Mouse (Mus musculus) common myeloid progenitor, adult 5-6 weeks (primary cell): Measurements from ENCODE around the gene Soga1. TPM values are rescaled to one million over a fixed set of nuclear protein-coding genes. Genes with fewer than 3 reads are reported as not detected.

Source experiments
- ATAC-seq: replicated peaks from 2 replicates; pipeline ENCODE4 v1.8.0; 2016; ENCODE audit warnings: low read depth, mild to moderate bottlenecking, moderate TSS enrichment, inconsistent platforms; ENCODE audit not compliant: poor library complexity, severe bottlenecking
- total RNA-seq: library from RNA; stranded (forward); fragments of 200-1000, 187-1606 nt; gene quantifications from 2 replicates; pipeline ENCODE4 v1.2.3, GENCODE M21; 2017

Gene Soga1
- total RNA-seq, 1 experiment from 2014 or later: 7.0 TPM

- ATAC-seq: peak; percentile 71
Measured at GRCm38 (mm10) chr2:157006511-157007233, 72.4 kb downstream of the Soga1 start, which contains the start of gene Dsn1. Dsn1 (minus strand) TSS chr2:157007154.

- no peak for ATAC-seq
Measured at GRCm38 (mm10) chr2:157002321-157002720, 76.7 kb downstream of the Soga1 start.

DNA sequence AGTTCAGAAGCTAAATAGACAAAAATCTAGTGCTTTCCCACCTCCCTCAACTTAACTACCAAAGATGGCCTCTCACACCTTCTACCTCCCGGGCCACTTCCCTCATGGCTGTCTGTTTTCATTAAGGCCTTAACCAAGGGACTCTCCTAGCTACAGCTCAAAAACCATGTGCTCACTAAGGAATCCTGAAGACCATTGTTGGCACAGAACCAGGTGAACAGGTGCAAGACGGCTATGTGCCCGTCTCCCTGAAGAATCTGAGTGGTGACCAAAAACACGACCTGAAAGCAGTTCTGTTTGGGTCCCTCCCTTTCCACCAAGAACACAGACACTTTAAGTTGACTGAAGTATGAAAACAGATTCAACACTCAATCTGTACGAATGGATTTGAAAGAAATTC lies 80.8 kb downstream of the Soga1 start:
- ATAC-seq: no peak

DNA sequence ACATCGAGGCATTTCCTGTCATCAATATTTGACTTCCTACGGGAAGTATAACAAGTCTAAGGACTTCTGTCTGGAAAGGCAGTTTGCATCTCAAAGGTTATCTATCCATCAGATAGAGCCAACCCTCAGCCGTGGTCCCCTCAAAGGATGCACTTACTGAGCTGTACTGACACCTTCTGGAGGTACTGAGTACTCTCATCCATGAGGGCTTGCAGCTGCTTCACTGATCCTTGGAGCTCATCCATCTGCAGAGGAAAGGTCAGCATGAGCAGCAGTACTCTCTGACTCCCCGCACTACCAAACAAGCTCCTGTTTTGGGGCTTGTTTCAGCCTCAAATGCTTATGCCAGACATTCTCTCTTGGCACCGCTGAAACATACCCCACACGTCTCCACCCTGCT lies 82.5 kb downstream of the Soga1 start:
- no peak; the same call in 1 of the 2 replicates for ATAC-seq

- ATAC-seq: peak; percentile 94
Measured at GRCm38 (mm10) chr2:156991470-156992319, 87.4 kb downstream of the Soga1 start, which contains the start of gene Ndrg3. Ndrg3 (minus strand) TSS chr2:156992056.

- ATAC-seq: no peak
Measured at GRCm38 (mm10) chr2:156990727-156991431, 88.2 kb downstream of the Soga1 start.

DNA sequence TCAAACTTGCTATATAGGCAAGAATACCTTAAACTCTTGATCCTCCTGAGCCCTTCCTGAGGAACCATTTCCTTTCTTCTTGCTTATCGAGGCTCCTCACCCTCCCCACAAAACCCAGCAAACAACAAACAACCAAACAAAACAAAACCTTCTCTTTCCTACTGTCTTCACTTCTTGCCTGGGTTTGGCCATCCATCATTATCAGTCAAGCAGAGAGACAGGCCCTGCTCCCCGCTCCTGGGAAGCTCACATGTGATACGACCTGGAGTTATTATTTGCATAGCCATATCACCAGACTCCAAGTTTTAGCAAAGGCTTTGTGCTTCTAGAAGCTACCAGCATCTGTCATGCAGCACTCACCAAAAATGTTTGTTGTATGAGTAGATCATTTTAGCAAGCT lies 91.7 kb downstream of the Soga1 start:
- no peak for ATAC-seq

GRCm38 (mm10) chr2:156982864-156983263 lies 96.2 kb downstream of the Soga1 start:
- peak; percentile 56; the same call in 1 of the 2 replicates for ATAC-seq

DNA sequence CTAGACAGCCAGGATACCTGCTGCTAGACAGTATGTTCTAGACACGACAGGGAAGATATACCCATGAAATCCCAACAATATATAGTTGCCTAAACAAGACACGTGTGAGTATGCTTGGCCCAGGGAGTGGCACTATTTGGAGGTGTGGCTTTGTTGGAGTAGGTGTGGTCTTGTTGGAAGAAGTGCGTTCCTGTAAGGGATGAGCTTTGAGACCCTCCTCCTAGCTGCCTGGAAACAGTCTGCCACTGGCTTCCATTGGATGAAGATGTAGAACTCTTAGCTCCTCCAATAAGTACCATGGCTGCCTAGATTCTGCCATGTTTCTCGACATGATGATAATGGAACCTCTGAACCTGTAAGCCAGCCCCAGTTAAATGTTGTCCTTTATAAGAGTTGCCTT lies 97.8 kb downstream of the Soga1 start:
- no peak for ATAC-seq

DNA sequence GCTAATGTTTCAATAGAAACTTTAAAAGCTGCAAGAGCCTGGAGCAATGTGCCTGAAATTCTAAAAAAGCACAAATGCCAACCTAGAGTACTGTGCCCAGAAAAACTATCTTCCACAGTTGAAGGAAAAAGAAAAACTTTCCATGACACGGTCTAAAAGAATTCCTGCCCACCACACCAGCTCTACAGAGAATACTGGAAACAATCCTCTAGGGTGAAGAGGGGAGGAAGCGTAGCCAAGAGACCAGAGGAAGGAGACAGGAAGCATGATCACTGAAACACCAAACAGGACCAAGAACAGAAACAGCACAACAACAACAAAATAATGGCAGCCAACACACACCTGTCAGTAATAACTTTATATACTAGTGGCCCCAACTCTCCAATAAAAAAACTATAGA lies 99.0 kb downstream of the Soga1 start:
- ATAC-seq: no peak

GRCm38 (mm10) chr2:156976711-156977110 lies 102.3 kb downstream of the Soga1 start:
- ATAC-seq: no peak

DNA sequence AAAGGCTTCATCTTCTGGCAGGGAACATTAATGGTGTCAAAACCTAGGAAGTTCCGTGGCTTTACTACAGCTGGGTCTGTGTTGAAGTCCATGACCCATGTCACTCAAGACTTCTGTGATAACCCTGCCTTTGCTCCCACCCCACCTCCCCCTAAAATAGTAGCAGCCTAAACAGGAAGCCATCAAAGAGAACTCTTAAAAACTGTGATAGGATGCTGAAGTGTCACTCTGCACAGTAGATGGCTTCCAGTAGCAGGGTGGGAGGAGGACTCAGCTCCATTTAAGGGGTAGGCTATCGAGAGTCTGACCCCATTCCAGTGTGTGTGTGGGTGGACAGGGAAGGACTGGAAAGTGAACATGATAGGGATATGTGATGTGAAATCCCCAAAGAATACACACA lies 104.1 kb downstream of the Soga1 start:
- ATAC-seq: 0 out of 2 replicates have a peak, but pooled peaks have one; percentile 18

DNA sequence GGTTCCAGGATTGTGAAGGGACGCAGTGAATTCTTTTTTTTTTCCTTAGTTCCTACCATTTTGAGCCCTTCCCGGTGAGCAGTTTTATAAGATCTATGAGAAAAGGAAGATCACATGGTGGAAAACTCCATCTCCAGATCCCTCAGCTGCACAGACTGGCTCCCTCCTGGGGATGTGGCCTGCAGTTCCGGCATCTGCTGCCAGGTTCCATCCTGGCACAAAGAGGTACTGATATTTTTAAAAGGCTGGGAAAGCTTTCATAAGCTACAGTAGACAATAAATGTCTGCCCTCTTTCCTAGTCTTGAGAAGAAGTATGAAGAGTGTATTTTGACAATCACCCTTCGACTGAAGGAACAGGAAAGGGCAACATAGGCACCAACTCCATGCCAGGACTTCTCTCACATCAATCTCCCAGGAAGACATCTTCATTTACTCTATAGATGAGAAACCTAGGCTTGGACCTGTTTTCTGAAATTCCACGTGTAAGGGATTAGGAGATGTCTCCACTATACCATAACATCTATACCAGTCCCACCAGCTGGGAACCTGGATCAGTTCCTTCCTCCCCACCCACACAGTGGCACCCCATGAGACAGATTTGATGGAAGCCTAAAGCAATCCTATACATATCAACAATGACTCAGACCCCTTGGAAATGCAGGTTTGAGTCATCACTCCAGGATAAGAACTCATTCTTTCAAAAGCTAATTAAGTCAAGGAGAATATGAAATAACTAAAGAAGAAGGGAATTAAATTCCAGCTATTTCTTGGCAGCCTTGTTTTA lies 105.5 kb downstream of the Soga1 start:
- no peak for ATAC-seq

- ATAC-seq: no peak
Measured at GRCm38 (mm10) chr2:156970253-156970652, 108.8 kb downstream of the Soga1 start.

DNA sequence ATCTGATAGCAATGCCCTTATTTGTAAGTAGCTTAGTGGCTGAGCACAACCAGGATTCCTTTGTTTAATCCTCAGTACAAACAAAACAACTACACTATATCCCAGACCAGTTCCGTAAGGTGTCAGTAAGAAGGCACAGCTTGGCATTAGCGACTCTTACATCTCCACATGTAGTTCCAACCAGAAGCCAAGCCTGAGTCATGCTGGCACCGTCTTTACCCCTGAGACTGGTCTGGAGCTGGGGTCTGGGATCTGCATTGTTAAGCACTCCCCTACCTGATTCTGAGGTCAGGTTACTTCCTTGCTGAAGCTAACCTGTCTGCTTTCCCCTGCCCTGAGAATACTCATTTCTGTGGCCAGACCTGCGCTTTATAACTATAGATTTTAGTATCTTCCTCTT lies 110.6 kb downstream of the Soga1 start:
- no peak for ATAC-seq

DNA sequence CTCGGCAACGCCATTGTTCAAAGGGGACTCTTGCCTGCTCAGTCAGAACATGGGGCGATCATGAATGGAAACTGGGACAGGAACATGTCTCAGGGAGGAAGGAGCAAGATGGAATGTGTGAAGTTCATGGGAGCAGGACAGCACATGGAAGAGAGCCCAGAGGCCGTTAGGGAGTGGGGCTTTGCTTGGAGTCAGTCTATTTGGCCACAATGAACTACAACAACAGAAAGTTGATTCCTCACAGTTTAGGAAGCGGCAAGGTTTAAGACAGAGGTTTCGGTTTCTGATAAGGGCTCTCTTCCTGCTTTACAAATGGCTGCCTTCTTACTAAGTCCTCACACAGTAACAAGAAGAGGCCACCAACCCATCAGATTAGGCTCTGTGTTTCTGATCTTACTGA lies 111.7 kb downstream of the Soga1 start:
- peak; percentile 45; the same call in 1 of the 2 replicates for ATAC-seq
